Mouse (Mus musculus) limb, embryonic 15.5 days (tissue): ENCODE results near the gene Alox5. TPM values are rescaled to one million over a fixed set of nuclear protein-coding genes. Genes with fewer than 3 reads are reported as not detected.

ENCODE experiments used
- ATAC-seq: fragments of 200-750 bp; cut with Nextera tagmentation; 2 replicates; pipeline ENCODE4 v1.8.0; 2017; ENCODE audit warnings: low read depth, moderate TSS enrichment; ENCODE audit not compliant: insufficient number of reproducible peaks, low FRiP score, low TSS enrichment
- H3K27ac ChIP-seq: fragments of 300-500 bp; sonication (generic); 2 replicates; pipeline ENCODE4 v1.5.1; 2015; ENCODE audit warnings: moderate library complexity, mild to moderate bottlenecking, inconsistent platforms
- H3K27me3 ChIP-seq: fragments of 300-500 bp; sonication (generic); 2 replicates; pipeline ENCODE4 v1.6.1; 2015; ENCODE audit warnings: inconsistent platforms
- H3K36me3 ChIP-seq: fragments of 300-500 bp; sonication (generic); 2 replicates; pipeline ENCODE4 v1.6.1; 2015; ENCODE audit warnings: inconsistent platforms
- H3K4me1 ChIP-seq: fragments of 300-500 bp; sonication (generic); 2 replicates; pipeline ENCODE4 v1.6.1; 2015; ENCODE audit warnings: inconsistent platforms
- H3K4me2 ChIP-seq: fragments of 300-500 bp; sonication (generic); 2 replicates; pipeline ENCODE4 v1.6.1; 2015; ENCODE audit warnings: mild to moderate bottlenecking, inconsistent platforms
- H3K4me3 ChIP-seq: fragments of 300-500 bp; sonication (generic); 2 replicates; pipeline ENCODE4 v1.5.1; 2015; ENCODE audit warnings: mild to moderate bottlenecking, inconsistent platforms
- H3K9ac ChIP-seq: fragments of 300-500 bp; sonication (generic); 2 replicates; pipeline ENCODE4 v1.6.1; 2015; ENCODE audit warnings: inconsistent platforms
- H3K9me3 ChIP-seq: fragments of 300-500 bp; sonication (generic); 2 replicates; pipeline ENCODE4 v1.6.1; 2016; ENCODE audit warnings: inconsistent platforms
- WGBS: fragments of 180-500 bp; shearing (Covaris S2); methylation state at CpG from one replicate; pipeline ENCODE4 v1.1.7; 2015; 5-methylcytosine and 5-hydroxymethylcytosine counted together
- polyA plus RNA-seq: library from polyadenylated mRNA; unstranded; fragments of >200 nt; fragmentation: Nextera tagmentation; extraction: Ambion mirVana; gene quantifications from 2 replicates; pipeline ENCODE4 v1.2.1, GENCODE M21; 2015

Alox5 gene
- polyA plus RNA-seq, 1 experiment from 2014 or later = 3.7 TPM

- no peaks in the 10 kb centered on the region for H3K9me3 ChIP-seq
- H3K36me3 ChIP-seq = peaks cover 17% of the 10 kb centered on the region
- 92% methylated on average over 12 of the region's 12 CpGs for WGBS
- no peak overlapping the region for H3K27ac ChIP-seq
- ATAC-seq = no peak
- H3K4me3 ChIP-seq = no peak overlapping the region
- H3K9ac ChIP-seq = no peak overlapping the region
- no peak overlapping the region for H3K4me2 ChIP-seq
- H3K4me1 ChIP-seq = no peaks in the 10 kb centered on the region
- no peaks in the 10 kb centered on the region for H3K27me3 ChIP-seq
These were observed 59.1 kb downstream of the Alox5 start for GRCm38 (mm10) chr6:116401746-116402423.

GRCm38 (mm10) chr6:116398136-116398535, 62.8 kb downstream of the Alox5 start:
- H3K27me3 ChIP-seq = no peaks in the 10 kb centered on the region
- H3K36me3 ChIP-seq = peaks cover 8% of the 10 kb centered on the region
- ATAC-seq = no peak
- H3K27ac ChIP-seq = no peak overlapping the region
- no peak overlapping the region for H3K4me2 ChIP-seq
- no peak overlapping the region for H3K9ac ChIP-seq
- H3K4me1 ChIP-seq = no peaks in the 10 kb centered on the region
- no peak overlapping the region for H3K4me3 ChIP-seq
- 86% methylated on average over 2 of the region's 2 CpGs for WGBS
- no peaks in the 10 kb centered on the region for H3K9me3 ChIP-seq

- no peak overlapping the region for H3K4me3 ChIP-seq
- no peak for ATAC-seq
- H3K27me3 ChIP-seq = no peaks in the 10 kb centered on the region
- no peaks in the 10 kb centered on the region for H3K4me1 ChIP-seq
- H3K27ac ChIP-seq = no peak overlapping the region
- no peak overlapping the region for H3K4me2 ChIP-seq
- H3K9me3 ChIP-seq = no peaks in the 10 kb centered on the region
- peaks cover 8% of the 10 kb centered on the region for H3K36me3 ChIP-seq
- 71% methylated on average over 6 of the region's 6 CpGs for whole genome bisulfite sequencing
- H3K9ac ChIP-seq = no peak overlapping the region
These were observed 63.4 kb downstream of the Alox5 start for GRCm38 (mm10) chr6:116397621-116398020.

GRCm38 (mm10) chr6:116394916-116395648, 65.9 kb downstream of the Alox5 start:
- 88% methylated on average over 2 of the region's 2 CpGs for WGBS
- Histone ChIP-seq H3K4me3 (no peak overlapping the region), H3K27ac (no peak overlapping the region), H3K9ac (no peak overlapping the region), H3K27me3 (no peaks in the 10 kb centered on the region), H3K36me3 (no peaks in the 10 kb centered on the region), H3K4me1 (no peaks in the 10 kb centered on the region), H3K9me3 (no peaks in the 10 kb centered on the region), H3K4me2 (no peak overlapping the region)
- no peak for ATAC-seq

- Histone ChIP-seq H3K27ac (no peak overlapping the region), H3K27me3 (no peaks in the 10 kb centered on the region), H3K36me3 (no peaks in the 10 kb centered on the region), H3K9ac (no peak overlapping the region), H3K9me3 (no peaks in the 10 kb centered on the region), H3K4me3 (no peak overlapping the region), H3K4me1 (no peaks in the 10 kb centered on the region), H3K4me2 (no peak overlapping the region)
- ATAC-seq = no peak
These were observed 71.5 kb downstream of the Alox5 start for GRCm38 (mm10) chr6:116389481-116389880.

- Histone ChIP-seq H3K4me1 (no peaks in the 10 kb centered on the region), H3K27ac (no peak overlapping the region), H3K27me3 (no peaks in the 10 kb centered on the region), H3K9me3 (no peaks in the 10 kb centered on the region), H3K4me2 (no peak overlapping the region), H3K36me3 (no peaks in the 10 kb centered on the region), H3K4me3 (no peak overlapping the region), H3K9ac (no peak overlapping the region)
- WGBS = 98% methylated on average over 1 of the region's 1 CpGs
- ATAC-seq = no peak
These were observed 72.9 kb downstream of the Alox5 start for GRCm38 (mm10) chr6:116388068-116388467.

GRCm38 (mm10) chr6:116386506-116386905, 74.5 kb downstream of the Alox5 start:
- H3K4me1 ChIP-seq = no peaks in the 10 kb centered on the region
- no peak overlapping the region for H3K4me2 ChIP-seq
- no peaks in the 10 kb centered on the region for H3K9me3 ChIP-seq
- no peak overlapping the region for H3K9ac ChIP-seq
- no peaks in the 10 kb centered on the region for H3K27me3 ChIP-seq
- ATAC-seq = no peak
- H3K27ac ChIP-seq = no peak overlapping the region
- WGBS = 78% methylated on average over 3 of the region's 3 CpGs
- no peak overlapping the region for H3K4me3 ChIP-seq
- H3K36me3 ChIP-seq = no peaks in the 10 kb centered on the region

GRCm38 (mm10) chr6:116386045-116386415, 74.9 kb downstream of the Alox5 start:
- WGBS = 39% methylated on average over 4 of the region's 4 CpGs
- no peak overlapping the region for H3K4me2 ChIP-seq

GRCm38 (mm10) chr6:116385194-116386044, 75.6 kb downstream of the Alox5 start:
- Histone ChIP-seq H3K4me2 (no peak overlapping the region), H3K4me1 (no peaks in the 10 kb centered on the region), H3K9ac (no peak overlapping the region), H3K36me3 (no peaks in the 10 kb centered on the region), H3K4me3 (no peak overlapping the region), H3K27me3 (no peaks in the 10 kb centered on the region), H3K9me3 (no peaks in the 10 kb centered on the region), H3K27ac (no peak overlapping the region)
- WGBS = 41% methylated on average over 5 of the region's 5 CpGs
- no peak for ATAC-seq

More at GRCm38 (mm10) chr6:116386045-116386415, 74.9 kb downstream of the Alox5 start:
- H3K4me1 ChIP-seq = no peaks in the 10 kb centered on the region
- H3K27me3 ChIP-seq = no peaks in the 10 kb centered on the region
- no peak for ATAC-seq
- no peak overlapping the region for H3K27ac ChIP-seq
- no peak overlapping the region for H3K4me3 ChIP-seq
- no peaks in the 10 kb centered on the region for H3K36me3 ChIP-seq
- H3K9me3 ChIP-seq = no peaks in the 10 kb centered on the region
- H3K9ac ChIP-seq = no peak overlapping the region

GRCm38 (mm10) chr6:116383582-116383981, 77.4 kb downstream of the Alox5 start:
- ATAC-seq = no peak
- no peak overlapping the region for H3K4me2 ChIP-seq
- no peak overlapping the region for H3K27ac ChIP-seq
- 0 out of 2 replicates have a peak, but pooled peaks cover 3% of the 10 kb centered on the region for H3K36me3 ChIP-seq
- no peaks in the 10 kb centered on the region for H3K27me3 ChIP-seq
- H3K4me1 ChIP-seq = no peaks in the 10 kb centered on the region
- no peak overlapping the region for H3K4me3 ChIP-seq
- H3K9me3 ChIP-seq = no peaks in the 10 kb centered on the region
- no peak overlapping the region for H3K9ac ChIP-seq
- WGBS = 79% methylated on average over 10 of the region's 10 CpGs

- Histone ChIP-seq H3K9ac (no peak overlapping the region), H3K36me3 (peaks cover 12% of the 10 kb centered on the region; the same call in 1 of the 2 replicates), H3K27ac (no peak overlapping the region), H3K4me2 (no peak overlapping the region), H3K4me3 (no peak overlapping the region), H3K27me3 (no peaks in the 10 kb centered on the region), H3K4me1 (no peaks in the 10 kb centered on the region), H3K9me3 (no peaks in the 10 kb centered on the region)
- WGBS = 44% methylated on average over 2 of the region's 2 CpGs
- no peak for ATAC-seq
These were observed 79.4 kb downstream of the Alox5 start for GRCm38 (mm10) chr6:116381605-116382004.

GRCm38 (mm10) chr6:116380157-116380556, 80.8 kb downstream of the Alox5 start:
- no peak overlapping the region for H3K9ac ChIP-seq
- no peak for ATAC-seq
- no peak overlapping the region for H3K27ac ChIP-seq
- peaks cover 12% of the 10 kb centered on the region; the same call in 1 of the 2 replicates for H3K36me3 ChIP-seq
- no peaks in the 10 kb centered on the region for H3K4me1 ChIP-seq
- H3K4me2 ChIP-seq = no peak overlapping the region
- no peaks in the 10 kb centered on the region for H3K9me3 ChIP-seq
- WGBS = 38% methylated on average over 3 of the region's 3 CpGs
- H3K4me3 ChIP-seq = no peak overlapping the region
- H3K27me3 ChIP-seq = no peaks in the 10 kb centered on the region
